Mouse (Mus musculus): ENCODE measurements around the gene Chchd3. TPM values are rescaled to one million over a fixed set of nuclear protein-coding genes. Genes with fewer than 3 reads are reported as not detected.

Chchd3 gene
- total and polyA plus RNA-seq, 3 experiments = 205 to 243 TPM; not detected in 1

DNA sequence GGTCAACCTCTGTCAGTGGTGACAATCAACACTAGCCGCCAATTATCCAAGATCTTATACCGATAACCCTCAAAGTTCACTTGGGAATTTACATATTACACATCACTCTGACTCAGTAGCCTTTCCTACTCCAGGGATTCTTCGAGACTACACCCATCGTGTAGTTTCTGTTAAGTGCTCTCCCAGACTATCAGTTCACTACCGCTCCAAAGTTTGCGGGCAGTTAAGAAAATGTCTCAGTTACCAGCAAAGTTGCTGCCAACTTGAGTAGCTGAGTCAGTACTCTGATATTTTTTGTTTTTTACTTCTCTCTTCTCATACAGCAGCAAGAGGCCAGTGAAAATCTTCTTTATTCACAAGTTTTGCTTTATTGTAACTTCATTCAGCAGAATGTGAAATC, 31.8 kb downstream of the Chchd3 start:
- no peak for TF ChIP-seq CTCF (IDR thresholded peaks at IDR 0.05 in 2 of 3, conservative IDR thresholded peaks at IDR 0.05 in 1 of 3; ENCODE audit: control insufficient read depth in 1 of 3, insufficient read depth in 1 of 3, low read depth in 2 of 3, low read length in 3 of 3, poor library complexity in 1 of 3, severe bottlenecking in 1 of 3)
- no peak for TF ChIP-seq UBTF (IDR thresholded peaks at IDR 0.05; ENCODE audit: borderline replicate concordance, insufficient read depth, low read depth, low read length)
- no peak for TF ChIP-seq HCFC1 (IDR thresholded peaks at IDR 0.05; ENCODE audit: low read depth, low read length)
- no peak for TF ChIP-seq SMC3 (IDR thresholded peaks at IDR 0.05; ENCODE audit: low read depth, low read length)
- no peak for TF ChIP-seq RCOR1 (IDR thresholded peaks at IDR 0.05; ENCODE audit: low read depth, low read length)
- no peak for TF ChIP-seq NRF1 (IDR thresholded peaks at IDR 0.05; ENCODE audit: insufficient read depth, low read depth, low read length, poor library complexity, severe bottlenecking)
- no peak for TF ChIP-seq TAL1 (IDR thresholded peaks at IDR 0.05; ENCODE audit: low read length)
- TF ChIP-seq BHLHE40 (IDR thresholded peaks at IDR 0.05; ENCODE audit: borderline replicate concordance, low read depth, low read length) = no peak
- TF ChIP-seq MYC (IDR thresholded peaks at IDR 0.05; ENCODE audit: low read depth, low read length) = no peak
- TF ChIP-seq MAX (IDR thresholded peaks at IDR 0.05; ENCODE audit: low read length) = no peak
- TF ChIP-seq ETS1 (IDR thresholded peaks at IDR 0.05; ENCODE audit: low read depth, low read length) = no peak
- Histone ChIP-seq H3K27ac (ENCODE audit: control insufficient read depth, low read depth, low read length) (no peak overlapping the region), H3K4me1 (ENCODE audit: control insufficient read depth in 1 of 2, insufficient read depth in 2 of 2, low read length in 2 of 2) (peaks cover 3 to 16% of the 10 kb centered on the region in 2 experiments; a peak in 3 of 4 replicates), H3K27me3 (ENCODE audit: control insufficient read depth in 1 of 2, insufficient read depth in 2 of 2, low read length in 2 of 2) (no peaks in the 10 kb centered on the region), H3K36me3 (ENCODE audit: control insufficient read depth in 1 of 2, insufficient read depth in 2 of 2, low read length in 2 of 2) (peaks cover 11 to 16% of the 10 kb centered on the region in 2 experiments), H3K9ac (ENCODE audit: control insufficient read depth, low read depth, low read length, poor library complexity, severe bottlenecking) (no peak overlapping the region), H3K9me3 (replicated peaks; ENCODE audit: insufficient read depth, low read length) (no peaks in the 10 kb centered on the region), H3K4me3 (ENCODE audit: control insufficient read depth in 1 of 2, insufficient read depth in 1 of 2, low read depth in 2 of 2, low read length in 2 of 2) (no peak overlapping the region), H3K79me2 (ENCODE audit: control insufficient read depth, insufficient read depth, low read length, poor library complexity) (peaks cover 8% of the 10 kb centered on the region)
- DNase-seq (ENCODE audit: low read depth, low spot score) = no peak

DNA sequence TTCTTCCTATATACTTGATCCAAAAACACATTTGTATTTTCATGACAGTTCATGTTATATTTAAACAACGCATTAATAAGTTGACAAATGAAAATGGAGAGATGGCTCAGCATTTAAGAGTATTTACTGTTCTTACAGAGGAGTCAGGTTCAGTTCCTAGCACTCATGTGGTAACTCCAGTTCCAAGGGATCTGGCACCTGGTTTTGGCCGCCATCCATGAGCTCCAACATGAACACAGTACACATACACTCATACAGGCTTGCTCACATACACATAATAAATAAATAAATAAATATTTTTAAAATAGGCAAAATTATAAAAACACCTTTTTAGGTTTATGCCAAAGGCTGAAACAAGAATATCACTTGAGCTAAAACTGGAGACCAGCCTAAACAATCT, 35.0 kb downstream of the Chchd3 start:
- TF ChIP-seq RCOR1 (IDR thresholded peaks at IDR 0.05; ENCODE audit: low read depth, low read length) (no peak), POLR2AphosphoS2 (IDR thresholded peaks at IDR 0.05; ENCODE audit: low read length) (no peak)
- no peak overlapping the region for H3K9ac ChIP-seq (ENCODE audit: control insufficient read depth, low read depth, low read length, poor library complexity, severe bottlenecking)
- peaks cover 9 to 14% of the 10 kb centered on the region in 2 experiments for H3K36me3 ChIP-seq (ENCODE audit: control insufficient read depth in 1 of 2, insufficient read depth in 2 of 2, low read length in 2 of 2)
- no peaks in the 10 kb centered on the region for H3K27me3 ChIP-seq (ENCODE audit: control insufficient read depth in 1 of 2, insufficient read depth in 2 of 2, low read length in 2 of 2)
- H3K4me1 ChIP-seq (ENCODE audit: control insufficient read depth in 1 of 2, insufficient read depth in 2 of 2, low read length in 2 of 2) = peaks cover 3 to 8% of the 10 kb centered on the region in 2 experiments; a peak in 3 of 4 replicates
- no peak overlapping the region for H3K27ac ChIP-seq (ENCODE audit: control insufficient read depth, low read depth, low read length)
- H3K4me3 ChIP-seq (ENCODE audit: control insufficient read depth in 1 of 2, insufficient read depth in 1 of 2, low read depth in 2 of 2, low read length in 2 of 2) = no peak overlapping the region
- H3K79me2 ChIP-seq (ENCODE audit: control insufficient read depth, insufficient read depth, low read length, poor library complexity) = peaks cover 9% of the 10 kb centered on the region
- no peaks in the 10 kb centered on the region for H3K9me3 ChIP-seq (replicated peaks; ENCODE audit: insufficient read depth, low read length)
- no peak for DNase-seq (ENCODE audit: low read depth, low spot score)

DNA sequence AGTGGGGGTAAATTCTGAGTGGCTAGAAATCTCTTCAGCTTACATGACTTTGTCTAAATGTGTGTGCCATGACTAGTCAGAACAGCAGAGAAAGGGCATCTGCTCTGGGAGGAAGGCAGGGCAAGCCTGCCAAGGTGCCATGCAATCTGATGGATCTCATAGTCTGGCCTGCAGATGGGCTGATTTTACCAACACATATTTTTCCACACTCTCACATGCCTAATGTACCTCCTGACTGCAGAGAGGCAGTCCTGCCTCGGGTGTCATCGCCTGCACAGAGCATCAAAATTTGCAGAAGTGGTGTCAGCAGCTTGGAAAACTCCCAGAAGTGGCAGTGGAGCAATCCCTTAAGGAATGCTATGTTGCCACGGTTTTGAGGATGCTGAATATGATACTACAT, 55.5 kb downstream of the Chchd3 start:
- Histone ChIP-seq H3K79me2 (ENCODE audit: control insufficient read depth, insufficient read depth, low read length, poor library complexity) (peaks cover 4% of the 10 kb centered on the region; the same call in 1 of the 2 replicates), H3K4me3 (ENCODE audit: control insufficient read depth in 1 of 2, insufficient read depth in 1 of 2, low read depth in 2 of 2, low read length in 2 of 2) (no peak overlapping the region), H3K36me3 (ENCODE audit: control insufficient read depth in 1 of 2, insufficient read depth in 2 of 2, low read length in 2 of 2) (peaks cover 0 to 16% of the 10 kb centered on the region in 2 experiments; a peak in 2 of 4 replicates), H3K4me1 (ENCODE audit: control insufficient read depth in 1 of 2, insufficient read depth in 2 of 2, low read length in 2 of 2) (no peaks in the 10 kb centered on the region), H3K9ac (ENCODE audit: control insufficient read depth, low read depth, low read length, poor library complexity, severe bottlenecking) (no peak overlapping the region), H3K27ac (ENCODE audit: control insufficient read depth, low read depth, low read length) (no peak overlapping the region), H3K9me3 (replicated peaks; ENCODE audit: insufficient read depth, low read length) (no peaks in the 10 kb centered on the region), H3K27me3 (ENCODE audit: control insufficient read depth in 1 of 2, insufficient read depth in 2 of 2, low read length in 2 of 2) (no peaks in the 10 kb centered on the region)
- no peak for DNase-seq (ENCODE audit: low read depth, low spot score)
- TF ChIP-seq ETS1 (IDR thresholded peaks at IDR 0.05; ENCODE audit: low read depth, low read length) (no peak), MAZ (IDR thresholded peaks at IDR 0.05; ENCODE audit: low read depth, low read length) (no peak)
